Mouse (Mus musculus): ENCODE data around the gene St3gal6. TPM values are rescaled to one million over a fixed set of nuclear protein-coding genes. Genes with fewer than 3 reads are reported as not detected.
"Not testable (repeated sequence)": the region's sequence is repeated elsewhere in the genome, so short reads cannot be mapped to it uniquely, and the experiment has no call there.

The St3gal6 gene
- polyA plus RNA-seq, 1 experiment from 2014 or later: 10.8 TPM

DNA sequence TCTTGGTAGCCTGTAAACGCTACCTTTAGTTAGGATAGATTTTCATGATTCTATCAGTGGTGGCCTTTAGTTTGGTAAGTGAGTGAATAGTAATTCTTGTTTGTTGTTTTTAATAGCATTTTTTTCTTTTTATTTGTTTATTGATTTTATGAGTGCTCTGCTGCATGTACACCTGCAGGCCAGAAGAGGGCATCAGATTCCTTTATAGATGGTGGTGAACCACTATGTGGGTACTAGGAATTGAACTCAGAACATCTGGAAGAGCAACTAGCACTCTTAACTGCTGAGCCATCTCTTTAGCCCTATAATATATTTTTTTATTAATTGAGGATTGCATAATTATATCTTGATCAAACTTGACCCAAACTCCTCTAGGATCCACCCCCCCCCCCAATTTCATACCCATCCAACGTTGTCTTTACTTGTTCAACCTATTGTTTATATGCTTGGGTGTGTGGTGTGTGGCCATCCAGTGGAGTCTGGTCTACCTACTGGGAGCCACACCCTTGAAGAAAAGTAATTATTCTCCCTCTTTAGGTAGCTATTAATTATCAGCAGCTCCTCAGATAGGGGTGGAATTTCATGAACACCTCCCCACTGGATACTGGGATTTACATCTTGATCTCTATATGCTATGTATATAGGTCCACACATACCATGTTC, 62.1 kb downstream of the St3gal6 start:
- no peak overlapping the region for H3K4me3 ChIP-seq
- no peaks in the 10 kb centered on the region for H3K27me3 ChIP-seq (ENCODE audit: low read depth, poor library complexity, severe bottlenecking)
- WGBS: 93% methylated on average over 2 of the region's 2 CpGs
- no peaks in the 10 kb centered on the region for H3K9me3 ChIP-seq (replicated peaks)
- no peak overlapping the region for H3K27ac ChIP-seq
- H3K36me3 ChIP-seq: peaks cover 90% of the 10 kb centered on the region
- DNase-seq (ENCODE audit: low spot score): no peak
- no peaks in the 10 kb centered on the region for H3K4me1 ChIP-seq

- Histone ChIP-seq H3K27me3 (ENCODE audit: low read depth, poor library complexity, severe bottlenecking) (no peaks in the 10 kb centered on the region), H3K9me3 (replicated peaks) (no peaks in the 10 kb centered on the region), H3K27ac (no peak overlapping the region), H3K4me1 (no peaks in the 10 kb centered on the region), H3K4me3 (no peak overlapping the region), H3K36me3 (peaks cover 80% of the 10 kb centered on the region)
- no peak for DNase-seq (ENCODE audit: low spot score)
- 83% methylated on average over 10 of the region's 10 CpGs for WGBS
These were observed 63.7 kb downstream of the St3gal6 start for GRCm38 (mm10) chr16:58460386-58460785.

DNA sequence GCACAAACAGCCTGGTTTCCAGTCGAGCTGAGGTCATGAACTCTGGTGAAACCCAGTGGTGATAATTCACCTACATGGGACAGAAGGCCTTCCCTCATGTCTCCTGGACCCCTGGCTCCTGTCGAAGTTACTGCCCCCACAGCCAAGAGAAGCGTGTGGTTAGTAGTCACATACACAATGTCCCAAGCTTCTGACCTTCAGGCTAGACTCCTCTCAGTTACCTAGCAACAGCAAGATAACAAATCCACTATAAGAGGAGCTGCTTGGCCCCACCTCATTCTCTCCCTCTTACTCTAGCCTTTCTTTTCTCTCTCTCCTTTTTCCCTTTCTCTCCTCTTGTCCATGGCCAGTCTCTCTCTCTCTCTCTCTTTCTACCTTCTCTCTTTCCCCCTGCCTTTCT, 64.1 kb downstream of the St3gal6 start:
- not testable (repeated sequence) for H3K27me3 ChIP-seq (ENCODE audit: low read depth, poor library complexity, severe bottlenecking); DNase-seq (ENCODE audit: low spot score); H3K9me3 ChIP-seq (replicated peaks); H3K27ac ChIP-seq; H3K4me1 ChIP-seq; H3K4me3 ChIP-seq
- 37% methylated on average over 3 of the region's 3 CpGs for WGBS
- H3K36me3 ChIP-seq: peaks cover 76% of the 10 kb centered on the region

DNA sequence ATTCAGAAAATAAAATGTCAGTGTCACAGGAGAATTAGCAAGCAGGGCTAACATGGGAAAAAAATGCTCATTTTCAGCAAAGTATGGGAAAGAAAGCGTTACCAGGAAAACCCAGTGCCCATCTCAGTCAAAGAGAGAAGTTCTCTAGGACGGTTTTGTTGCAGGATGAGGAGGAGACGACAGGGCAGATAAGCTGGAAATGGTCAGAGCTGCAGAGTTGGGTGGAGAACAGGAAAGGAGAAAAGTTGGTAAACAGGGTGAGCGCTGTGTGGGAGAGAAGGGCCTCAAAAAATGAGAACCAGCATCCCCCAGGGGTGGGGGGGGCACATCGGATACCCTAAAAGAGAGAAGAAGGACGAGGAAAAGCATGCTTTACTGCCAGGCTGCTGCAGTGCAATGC, 67.1 kb downstream of the St3gal6 start:
- H3K9me3 ChIP-seq (replicated peaks): no peaks in the 10 kb centered on the region
- H3K36me3 ChIP-seq: peaks cover 59% of the 10 kb centered on the region
- no peaks in the 10 kb centered on the region for H3K4me1 ChIP-seq
- no peak for DNase-seq (ENCODE audit: low spot score)
- H3K4me3 ChIP-seq: no peak overlapping the region
- WGBS: 88% methylated on average over 6 of the region's 6 CpGs
- no peaks in the 10 kb centered on the region for H3K27me3 ChIP-seq (ENCODE audit: low read depth, poor library complexity, severe bottlenecking)
- no peak overlapping the region for H3K27ac ChIP-seq

GRCm38 (mm10) chr16:58456445-58456844, 67.6 kb downstream of the St3gal6 start:
- Histone ChIP-seq H3K36me3 (peaks cover 61% of the 10 kb centered on the region), H3K9me3 (replicated peaks) (no peaks in the 10 kb centered on the region), H3K4me1 (no peaks in the 10 kb centered on the region), H3K4me3 (no peak overlapping the region), H3K27ac (no peak overlapping the region), H3K27me3 (ENCODE audit: low read depth, poor library complexity, severe bottlenecking) (no peaks in the 10 kb centered on the region)
- 95% methylated on average over 5 of the region's 5 CpGs for WGBS
- DNase-seq (ENCODE audit: low spot score): no peak

- no peak overlapping the region for H3K27ac ChIP-seq
- H3K4me3 ChIP-seq: no peak overlapping the region
- no peak for DNase-seq (ENCODE audit: low spot score)
- peaks cover 60% of the 10 kb centered on the region for H3K36me3 ChIP-seq
- 90% methylated on average over 5 of the region's 5 CpGs for WGBS
- no peaks in the 10 kb centered on the region for H3K4me1 ChIP-seq
- H3K9me3 ChIP-seq (replicated peaks): no peaks in the 10 kb centered on the region
- no peaks in the 10 kb centered on the region for H3K27me3 ChIP-seq (ENCODE audit: low read depth, poor library complexity, severe bottlenecking)
These were observed 68.9 kb downstream of the St3gal6 start for GRCm38 (mm10) chr16:58455118-58455517.

DNA sequence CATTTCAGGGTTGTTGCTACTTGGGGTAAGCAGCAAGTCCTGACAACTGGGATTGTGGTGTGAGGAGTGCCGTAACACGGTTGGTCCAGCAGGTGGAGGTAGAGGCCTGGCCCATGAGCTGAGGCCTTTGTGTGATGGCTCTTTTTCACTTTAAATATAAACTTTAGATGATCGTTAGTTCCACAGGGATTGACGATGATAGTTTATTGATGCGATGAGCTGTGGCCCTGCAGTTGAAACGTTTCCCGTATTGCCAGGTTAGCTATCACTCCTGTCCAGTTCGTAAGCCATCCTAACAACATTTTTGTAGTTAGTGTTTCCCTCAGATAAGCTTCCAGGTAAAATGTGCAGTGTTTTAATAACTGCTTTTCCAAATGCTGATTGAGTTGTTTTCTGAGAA, 69.4 kb downstream of the St3gal6 start:
- peak; percentile 65 for DNase-seq (ENCODE audit: low spot score)
- Histone ChIP-seq H3K9me3 (replicated peaks) (no peaks in the 10 kb centered on the region), H3K27ac (no peak overlapping the region), H3K36me3 (peaks cover 60% of the 10 kb centered on the region), H3K4me3 (no peak overlapping the region), H3K27me3 (ENCODE audit: low read depth, poor library complexity, severe bottlenecking) (no peaks in the 10 kb centered on the region), H3K4me1 (no peaks in the 10 kb centered on the region)
- 78% methylated on average over 8 of the region's 8 CpGs for WGBS

DNA sequence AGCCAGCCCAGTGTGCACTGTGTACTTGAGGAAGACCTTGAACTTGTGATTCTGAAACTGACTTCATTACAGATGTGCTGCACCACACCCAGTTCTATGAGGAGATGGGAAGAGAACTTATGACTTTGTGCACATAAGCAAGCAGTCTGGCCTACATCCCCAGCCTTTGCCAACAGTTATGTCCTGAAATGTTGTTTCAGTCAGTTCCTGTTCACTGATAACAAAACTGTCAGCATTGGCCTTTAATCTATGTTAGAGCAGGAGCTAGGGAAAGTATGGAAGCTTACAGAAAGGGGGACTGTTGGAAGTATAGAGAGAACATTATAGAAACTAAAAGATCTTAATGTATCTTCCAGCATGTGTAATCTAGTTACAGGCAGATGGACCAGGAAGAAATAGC, 70.2 kb downstream of the St3gal6 start:
- Histone ChIP-seq H3K36me3 (peaks cover 58% of the 10 kb centered on the region), H3K27ac (no peak overlapping the region)
- no peak for DNase-seq (ENCODE audit: low spot score)

GRCm38 (mm10) chr16:58453138-58453537, 70.9 kb downstream of the St3gal6 start:
- Histone ChIP-seq H3K36me3 (peaks cover 53% of the 10 kb centered on the region), H3K27me3 (ENCODE audit: low read depth, poor library complexity, severe bottlenecking) (no peaks in the 10 kb centered on the region), H3K4me1 (no peaks in the 10 kb centered on the region), H3K4me3 (no peak overlapping the region), H3K27ac (no peak overlapping the region), H3K9me3 (replicated peaks) (no peaks in the 10 kb centered on the region)
- no peak for DNase-seq (ENCODE audit: low spot score)
- WGBS: 88% methylated on average over 3 of the region's 3 CpGs

More for the DNA sequence above, 70.2 kb downstream of the St3gal6 start:
- no peaks in the 10 kb centered on the region for H3K9me3 ChIP-seq (replicated peaks)
- H3K4me1 ChIP-seq: no peaks in the 10 kb centered on the region
- no peak overlapping the region for H3K4me3 ChIP-seq
- H3K27me3 ChIP-seq (ENCODE audit: low read depth, poor library complexity, severe bottlenecking): no peaks in the 10 kb centered on the region

- Histone ChIP-seq H3K4me1 (no peaks in the 10 kb centered on the region), H3K4me3 (no peak overlapping the region), H3K9me3 (replicated peaks) (no peaks in the 10 kb centered on the region), H3K27ac (no peak overlapping the region), H3K27me3 (ENCODE audit: low read depth, poor library complexity, severe bottlenecking) (no peaks in the 10 kb centered on the region), H3K36me3 (peaks cover 49% of the 10 kb centered on the region)
- 98% methylated on average over 5 of the region's 5 CpGs for WGBS
- no peak for DNase-seq (ENCODE audit: low spot score)
These were observed 72.4 kb downstream of the St3gal6 start for GRCm38 (mm10) chr16:58451647-58452046.

GRCm38 (mm10) chr16:58450648-58451047, 73.4 kb downstream of the St3gal6 start:
- Histone ChIP-seq H3K27me3 (ENCODE audit: low read depth, poor library complexity, severe bottlenecking) (no peaks in the 10 kb centered on the region), H3K9me3 (replicated peaks) (no peaks in the 10 kb centered on the region), H3K27ac (no peak overlapping the region), H3K36me3 (peaks cover 49% of the 10 kb centered on the region), H3K4me3 (no peak overlapping the region), H3K4me1 (no peaks in the 10 kb centered on the region)
- 82% methylated on average over 6 of the region's 6 CpGs for WGBS
- DNase-seq (ENCODE audit: low spot score): no peak

GRCm38 (mm10) chr16:58449073-58449472, 75.0 kb downstream of the St3gal6 start:
- no peak for DNase-seq (ENCODE audit: low spot score)
- Histone ChIP-seq H3K27ac (no peak overlapping the region), H3K4me1 (no peaks in the 10 kb centered on the region), H3K9me3 (replicated peaks) (no peaks in the 10 kb centered on the region), H3K27me3 (ENCODE audit: low read depth, poor library complexity, severe bottlenecking) (no peaks in the 10 kb centered on the region), H3K36me3 (peaks cover 49% of the 10 kb centered on the region), H3K4me3 (no peak overlapping the region)
- 96% methylated on average over 4 of the region's 4 CpGs for WGBS

- Histone ChIP-seq H3K4me1 (no peaks in the 10 kb centered on the region), H3K27me3 (ENCODE audit: low read depth, poor library complexity, severe bottlenecking) (no peaks in the 10 kb centered on the region), H3K9me3 (replicated peaks) (no peaks in the 10 kb centered on the region), H3K27ac (no peak overlapping the region), H3K36me3 (peaks cover 41% of the 10 kb centered on the region), H3K4me3 (no peak overlapping the region)
- DNase-seq (ENCODE audit: low spot score): no peak
- 85% methylated on average over 4 of the region's 4 CpGs for WGBS
These were observed 77.5 kb downstream of the St3gal6 start for GRCm38 (mm10) chr16:58446281-58447259.

Measured in limb, embryonic 10.5 days (tissue).